Mouse (Mus musculus) adipocyte (in vitro differentiated cells): Measurements from ENCODE around the gene Slain1.

Experiments
- DNase-seq: peaks from one replicate; pipeline ENCODE4 v3.0.0-alpha.2; 2016; ENCODE audit warnings: low spot score

The Slain1 gene

DNA sequence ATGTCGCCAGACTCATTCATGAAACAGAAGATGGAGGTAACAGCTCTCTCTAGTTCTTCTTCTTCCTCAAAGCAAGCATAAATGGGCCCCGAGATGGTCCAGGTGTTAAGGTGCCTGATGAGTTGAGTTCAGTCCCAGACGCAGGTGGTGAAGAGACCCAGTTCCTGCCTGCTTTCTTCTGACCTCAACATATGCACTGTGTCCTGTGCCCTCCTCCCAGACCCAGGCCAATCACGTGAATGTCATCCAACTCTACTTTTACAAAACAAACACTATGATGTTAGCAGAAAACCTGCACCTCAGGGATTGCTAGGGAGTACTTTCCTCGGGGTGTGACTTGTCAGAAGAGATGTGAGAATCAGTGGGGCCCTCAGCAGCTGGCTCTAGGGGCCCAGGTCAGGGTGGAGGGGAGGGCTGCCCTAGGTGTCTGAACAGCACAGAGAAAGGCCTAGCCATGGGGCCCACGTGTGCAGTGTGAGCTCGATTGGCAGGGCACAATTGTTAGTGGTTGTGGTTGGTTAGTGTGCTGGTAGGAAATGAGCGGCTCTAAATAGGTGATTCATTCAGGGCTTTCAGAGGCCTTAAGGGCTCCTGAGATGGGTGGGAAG lies 16.4 kb downstream of the Slain1 start:
- no peak for DNase-seq

GRCm38 (mm10) chr14:103667036-103667435 lies 17.0 kb downstream of the Slain1 start:
- no peak for DNase-seq

GRCm38 (mm10) chr14:103679395-103680217 lies 29.6 kb downstream of the Slain1 start:
- no peak for DNase-seq

DNA sequence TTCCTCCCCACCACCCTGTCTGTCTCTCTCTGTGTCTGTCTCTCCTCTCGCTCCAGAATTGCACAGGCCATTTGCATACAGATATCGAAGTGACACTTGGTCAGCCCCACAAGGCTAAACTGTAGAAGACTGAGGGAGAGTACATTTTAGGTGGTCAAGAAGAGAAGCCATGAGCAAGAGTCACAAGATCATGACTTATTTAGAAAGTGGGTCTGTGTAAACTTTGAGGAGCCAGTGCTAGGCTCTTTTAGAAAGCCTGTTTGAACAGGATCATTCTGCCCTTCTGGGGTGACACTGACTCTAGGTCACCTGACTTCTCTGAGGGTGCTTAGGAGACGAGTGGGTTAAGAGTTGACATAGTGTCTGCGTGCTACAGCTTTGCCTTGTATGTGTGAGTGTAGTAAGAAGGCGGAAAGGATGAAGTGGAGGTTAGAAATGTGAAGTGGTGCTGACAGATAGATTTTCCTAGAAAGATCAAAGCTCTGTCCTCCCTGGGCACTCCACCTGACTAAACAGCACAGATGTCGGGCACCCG lies 30.3 kb downstream of the Slain1 start:
- DNase-seq = no peak

DNA sequence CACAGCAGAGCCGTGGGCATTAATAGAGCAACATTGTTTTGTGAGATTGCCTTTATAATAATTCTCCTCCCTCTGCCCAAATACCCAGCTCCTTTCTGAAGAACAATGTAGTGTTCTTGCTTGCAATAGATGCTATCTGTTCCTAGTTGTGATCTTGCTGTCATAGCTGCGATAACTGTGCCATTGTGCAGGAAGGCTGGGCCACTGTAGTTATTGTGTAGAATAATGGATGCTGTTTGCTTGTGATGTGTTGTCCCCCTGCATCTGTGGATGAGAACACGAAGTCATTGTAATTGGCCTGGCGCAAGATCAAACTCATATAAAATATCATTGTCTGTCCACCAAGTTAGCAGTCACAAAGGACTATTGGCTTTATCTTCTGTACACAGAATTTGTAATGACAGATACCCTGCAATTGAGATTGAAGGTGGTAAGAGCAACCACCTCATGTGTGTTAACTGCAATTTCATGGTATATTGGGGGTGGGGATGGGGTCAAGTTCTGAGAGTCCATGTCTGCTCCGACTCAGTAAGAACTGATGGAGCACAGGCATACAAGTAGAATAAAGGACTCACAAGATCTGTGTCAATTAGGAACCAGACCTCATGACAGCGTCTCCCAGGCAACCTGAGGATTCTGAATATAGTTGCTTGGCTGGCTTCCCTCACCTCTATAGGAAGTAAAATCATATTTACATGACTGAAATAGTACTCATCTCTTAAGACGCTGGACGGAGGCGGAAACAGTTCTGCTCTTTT lies 32.8 kb downstream of the Slain1 start:
- DNase-seq = no peak

GRCm38 (mm10) chr14:103686994-103687393 lies 37.0 kb downstream of the Slain1 start:
- DNase-seq = no peak

DNA sequence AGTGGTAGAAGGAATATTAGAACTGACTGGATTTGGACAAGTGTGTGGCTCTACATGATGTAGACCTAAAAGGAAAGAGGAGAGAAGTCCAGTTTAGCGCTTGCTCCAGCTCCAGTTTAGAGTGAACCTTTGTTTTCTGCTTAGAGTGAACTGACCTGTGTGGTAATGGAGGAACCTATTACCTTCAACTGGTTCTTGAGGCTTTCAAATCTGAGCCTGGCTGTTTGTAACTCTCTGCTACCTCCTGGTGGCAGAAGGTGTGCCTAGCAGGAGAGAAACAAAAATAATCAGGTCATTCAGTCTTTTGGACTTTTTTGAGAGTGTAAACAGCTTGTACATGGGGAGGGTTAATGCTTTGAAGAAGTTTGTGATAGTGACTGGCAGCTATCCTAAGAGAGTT lies 44.3 kb downstream of the Slain1 start:
- DNase-seq = peak; percentile 44

DNA sequence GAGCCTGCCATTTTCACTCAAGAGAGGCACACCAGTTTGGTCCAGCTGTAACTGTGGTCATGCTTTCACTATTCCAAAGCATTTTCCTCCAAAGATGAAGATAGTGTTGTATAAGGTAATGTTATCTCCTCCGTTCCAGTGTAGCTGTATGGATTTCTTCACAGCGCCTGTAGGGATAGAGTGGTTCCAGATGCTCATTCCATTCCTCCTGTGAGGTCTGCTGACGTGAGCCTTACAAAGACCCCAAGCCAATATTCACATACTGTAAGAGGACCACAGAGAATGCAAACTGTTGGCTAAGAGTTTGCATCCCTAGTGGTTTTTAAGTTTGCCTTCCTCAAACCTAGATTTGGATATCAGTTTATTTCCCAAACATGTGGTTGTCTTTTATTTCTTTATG lies 45.6 kb downstream of the Slain1 start:
- no peak for DNase-seq

GRCm38 (mm10) chr14:103697101-103697500 lies 47.1 kb downstream of the Slain1 start:
- DNase-seq = no peak

DNA sequence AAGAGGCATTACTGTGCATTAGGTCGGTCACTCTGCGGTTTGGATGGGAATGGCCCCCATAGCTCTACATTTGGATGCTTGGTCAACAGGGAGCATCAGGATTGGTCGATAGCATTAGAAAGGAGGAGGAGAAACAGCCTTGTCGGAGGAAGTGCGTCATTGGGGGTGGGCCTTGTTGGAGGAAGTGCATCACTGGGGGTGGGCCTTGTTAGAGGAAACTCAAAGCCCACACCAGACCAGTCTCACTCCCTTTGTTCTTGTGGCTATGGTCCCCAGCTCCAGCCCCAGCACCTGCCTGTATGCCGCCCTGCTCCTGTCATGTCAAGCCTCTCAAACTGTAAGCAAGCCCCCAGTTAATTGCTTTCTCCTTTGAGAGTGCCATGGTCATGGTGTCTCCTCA lies 49.3 kb downstream of the Slain1 start:
- no peak for DNase-seq

GRCm38 (mm10) chr14:103702516-103702915 lies 52.5 kb downstream of the Slain1 start:
- DNase-seq = no peak

DNA sequence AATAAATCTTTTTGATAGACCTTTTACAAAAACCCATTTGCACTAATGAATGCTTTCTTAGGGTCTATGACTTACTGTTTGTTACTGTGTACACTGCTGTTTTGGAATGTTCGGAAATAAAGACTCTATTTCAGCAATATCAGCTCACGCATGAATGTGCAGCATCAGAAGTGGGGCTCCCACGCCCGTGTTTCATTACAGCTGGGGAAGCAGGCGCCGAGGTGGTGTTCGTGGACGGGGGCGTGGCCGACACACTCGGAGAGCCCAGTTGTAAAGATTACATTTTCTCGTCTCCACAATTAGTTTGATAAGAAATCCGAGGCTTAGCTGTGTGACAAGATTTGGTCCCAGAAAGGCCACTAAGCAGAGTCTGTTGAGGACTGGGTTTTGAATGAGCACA lies 54.7 kb downstream of the Slain1 start:
- no peak for DNase-seq

DNA sequence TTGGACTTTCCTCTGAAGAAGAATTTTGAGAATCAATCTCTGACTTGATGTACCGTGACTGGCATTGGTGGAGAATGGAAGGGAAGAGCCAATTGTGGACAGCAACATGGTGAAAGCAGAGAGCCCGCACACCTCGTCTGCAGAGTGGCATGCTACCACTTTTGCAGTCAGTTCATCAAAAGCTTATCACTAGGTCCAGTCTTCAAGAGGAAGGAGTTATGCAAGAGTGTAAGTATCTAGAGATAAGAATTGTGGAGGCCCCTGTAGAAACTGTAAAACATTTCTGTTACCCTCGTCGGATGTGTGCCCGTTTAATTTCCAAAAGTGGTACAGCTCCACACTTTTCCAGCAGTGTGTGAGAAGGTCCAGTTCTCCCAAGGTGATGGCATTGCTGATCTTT lies 56.3 kb downstream of the Slain1 start:
- no peak for DNase-seq

DNA sequence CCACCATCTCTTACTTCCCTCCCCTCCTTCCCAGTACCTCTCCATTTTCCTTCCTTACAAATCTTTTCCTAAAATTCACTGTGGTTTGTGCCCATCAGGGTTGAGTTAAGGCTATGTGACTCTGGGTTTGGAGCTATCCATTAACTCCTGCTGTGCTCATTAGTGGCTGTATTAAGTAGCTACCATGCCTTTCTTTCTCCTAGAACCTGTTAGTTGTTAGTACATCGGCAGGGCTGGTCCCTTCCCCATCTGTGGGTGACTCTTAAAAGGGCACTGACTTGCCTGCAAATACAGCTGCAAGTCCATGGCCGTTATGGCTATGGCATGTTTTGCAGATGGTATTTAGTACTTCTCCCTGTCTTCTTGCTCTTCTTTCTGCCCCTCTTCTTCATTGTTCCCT lies 58.6 kb downstream of the Slain1 start:
- no peak for DNase-seq

GRCm38 (mm10) chr14:103709261-103709660 lies 59.2 kb downstream of the Slain1 start:
- DNase-seq = no peak

DNA sequence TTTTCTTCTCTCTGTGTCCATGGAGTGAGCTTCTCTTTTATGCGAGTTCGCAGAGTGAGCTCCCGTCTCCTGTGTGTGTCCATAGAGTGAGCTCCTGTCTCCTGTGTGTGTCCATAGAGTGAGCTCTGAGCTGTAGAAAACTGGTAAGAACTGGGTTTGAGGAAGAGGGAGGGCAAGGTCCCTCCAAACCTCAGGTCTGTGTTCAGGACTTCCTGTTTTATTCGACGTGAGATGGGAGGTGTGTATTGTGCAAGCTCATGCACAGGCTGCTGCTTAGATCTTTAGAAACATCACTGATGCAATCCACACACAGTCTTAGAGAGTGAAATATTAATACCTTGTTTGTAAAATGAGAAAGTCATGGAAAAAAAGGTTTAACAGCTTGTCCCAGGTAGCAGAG lies 63.0 kb downstream of the Slain1 start:
- no peak for DNase-seq

DNA sequence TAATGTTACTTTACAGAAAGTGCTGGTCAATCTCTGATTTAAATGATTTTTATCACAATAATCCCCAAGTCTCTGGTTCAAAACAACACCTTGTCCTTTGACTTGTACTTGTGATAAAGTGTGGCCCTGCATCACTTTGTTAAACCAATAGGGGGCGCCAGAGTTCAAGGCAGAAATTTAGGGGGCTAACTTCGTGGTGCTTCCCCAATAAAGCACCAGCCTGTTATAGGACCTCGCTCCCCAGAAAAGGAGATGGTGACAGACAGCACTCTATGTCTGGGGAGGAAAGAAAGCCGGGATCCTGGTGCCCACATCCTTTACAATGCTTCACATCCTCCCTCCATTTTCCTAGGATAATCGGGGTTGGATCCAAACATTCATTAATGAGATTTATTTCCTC lies 67.5 kb downstream of the Slain1 start:
- no peak for DNase-seq

- no peak for DNase-seq
Observed at GRCm38 (mm10) chr14:103717979-103718378, 68.0 kb downstream of the Slain1 start.

- no peak for DNase-seq
Observed at GRCm38 (mm10) chr14:103718393-103718792, 68.4 kb downstream of the Slain1 start.

- DNase-seq = peak; percentile 67
Observed at GRCm38 (mm10) chr14:103718836-103719575, 69.0 kb downstream of the Slain1 start.

- DNase-seq = no peak
Observed at GRCm38 (mm10) chr14:103720163-103720562, 70.1 kb downstream of the Slain1 start.
